Mouse (Mus musculus): ENCODE results near the gene Btbd35f16.
"Not testable (repeated sequence)": the region's sequence is repeated elsewhere in the genome, so short reads cannot be mapped to it uniquely, and the experiment has no call there.

The Btbd35f16 gene

GRCm38 (mm10) chrX:3956902-3957301 is at the start of gene Btbd35f16:
TSS of gene Btbd35f16 (minus strand) at chrX:3957002.
- not testable (repeated sequence) for DNase-seq
